Mouse (Mus musculus) midbrain, embryonic 16.5 days (tissue): ENCODE data around the gene Ikzf3. TPM values are rescaled to one million over a fixed set of nuclear protein-coding genes. Genes with fewer than 3 reads are reported as not detected.

ENCODE experiments used
- ATAC-seq: fragments of 200-750 bp; cut with Nextera tagmentation; 2 replicates; pipeline ENCODE4 v1.8.0; 2017; ENCODE audit warnings: moderate TSS enrichment
- H3K27ac ChIP-seq: fragments of 300-500 bp; sonication (generic); 2 replicates; pipeline ENCODE4 v1.5.1; 2014; ENCODE audit warnings: mild to moderate bottlenecking, low read length, mixed read lengths
- H3K27me3 ChIP-seq: fragments of 300-500 bp; sonication (generic); 2 replicates; pipeline ENCODE4 v1.6.1; 2014; ENCODE audit warnings: low read depth, low read length, mixed read lengths; ENCODE audit not compliant: control insufficient read depth, insufficient read depth
- H3K36me3 ChIP-seq: fragments of 300-500 bp; sonication (generic); 2 replicates; pipeline ENCODE4 v1.6.1; 2014; ENCODE audit warnings: mild to moderate bottlenecking, low read length, moderate library complexity, mixed read lengths; ENCODE audit not compliant: control insufficient read depth, insufficient read depth
- H3K4me1 ChIP-seq: fragments of 300-500 bp; sonication (generic); 2 replicates; pipeline ENCODE4 v1.6.1; 2014; ENCODE audit warnings: mild to moderate bottlenecking, low read length, mixed read lengths; ENCODE audit not compliant: control insufficient read depth, insufficient read depth
- H3K4me2 ChIP-seq: fragments of 300-500 bp; sonication (generic); 2 replicates; pipeline ENCODE4 v1.6.1; 2014; ENCODE audit warnings: mild to moderate bottlenecking, low read length, mixed read lengths
- H3K4me3 ChIP-seq: fragments of 300-500 bp; sonication (generic); 2 replicates; pipeline ENCODE4 v1.5.1; 2014; ENCODE audit warnings: low read depth, mild to moderate bottlenecking, low read length, moderate library complexity, mixed read lengths
- H3K9ac ChIP-seq: fragments of 300-500 bp; sonication (generic); 2 replicates; pipeline ENCODE4 v1.6.1; 2014; ENCODE audit warnings: low read depth, low read length, mixed read lengths
- H3K9me3 ChIP-seq: fragments of 300-500 bp; sonication (generic); replicated peaks from 2 replicates; pipeline ENCODE4 v1.6.1; 2014; ENCODE audit warnings: mild to moderate bottlenecking, low read length, mixed read lengths; ENCODE audit not compliant: control insufficient read depth, poor library complexity, severe bottlenecking
- WGBS: fragments of 180-500 bp; shearing (Covaris S2); extraction: QIAGEN DNeasy Blood & Tissue Kit; methylation state at CpG from one replicate; pipeline ENCODE4 v1.1.7; 2014; 5-methylcytosine and 5-hydroxymethylcytosine counted together
- polyA plus RNA-seq: library from polyadenylated mRNA; unstranded; fragments of >200 nt; fragmentation: Nextera tagmentation; extraction: Ambion mirVana; gene quantifications from 2 replicates; pipeline ENCODE4 v1.2.1, GENCODE M21; 2015

The Ikzf3 gene
- polyA plus RNA-seq, 1 experiment from 2014 or later, result not detected

DNA sequence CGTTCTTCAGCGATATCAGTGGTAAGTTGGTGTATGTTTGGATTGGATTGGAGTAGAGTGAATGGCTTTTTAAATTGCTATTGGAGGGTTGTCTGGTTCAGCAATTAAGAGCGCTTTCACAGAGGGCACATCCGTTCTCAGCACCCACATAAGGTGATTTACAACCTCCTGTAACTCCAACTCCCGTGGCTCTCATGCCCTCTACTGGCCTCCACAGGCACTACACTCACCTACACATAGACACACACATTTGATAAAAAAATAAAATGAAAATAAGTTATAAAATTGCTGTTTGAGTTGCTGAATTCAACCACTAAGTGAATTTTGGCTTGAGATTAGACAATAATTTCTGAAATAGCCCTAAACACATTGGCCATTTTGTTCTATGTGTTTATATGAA lies 5.5 kb downstream of the Ikzf3 start:
- WGBS, result 81% methylated on average over 5 of the region's 5 CpGs
- Histone ChIP-seq H3K27ac (no peak overlapping the region), H3K9me3 (no peaks in the 10 kb centered on the region), H3K36me3 (no peaks in the 10 kb centered on the region), H3K9ac (no peak overlapping the region), H3K27me3 (peaks cover 18% of the 10 kb centered on the region), H3K4me2 (no peak overlapping the region), H3K4me1 (peaks cover 1% of the 10 kb centered on the region; the same call in 1 of the 2 replicates), H3K4me3 (no peak overlapping the region)
- no peak for ATAC-seq

- no peaks in the 10 kb centered on the region for H3K4me1 ChIP-seq
- H3K9me3 ChIP-seq, result no peaks in the 10 kb centered on the region
- H3K27me3 ChIP-seq, result peaks cover 7% of the 10 kb centered on the region
- no peak overlapping the region for H3K4me3 ChIP-seq
- no peak overlapping the region for H3K9ac ChIP-seq
- ATAC-seq, result no peak
- H3K36me3 ChIP-seq, result no peaks in the 10 kb centered on the region
- no peak overlapping the region for H3K4me2 ChIP-seq
- no peak overlapping the region for H3K27ac ChIP-seq
These were observed 8.3 kb downstream of the Ikzf3 start for GRCm38 (mm10) chr11:98537480-98538034.

DNA sequence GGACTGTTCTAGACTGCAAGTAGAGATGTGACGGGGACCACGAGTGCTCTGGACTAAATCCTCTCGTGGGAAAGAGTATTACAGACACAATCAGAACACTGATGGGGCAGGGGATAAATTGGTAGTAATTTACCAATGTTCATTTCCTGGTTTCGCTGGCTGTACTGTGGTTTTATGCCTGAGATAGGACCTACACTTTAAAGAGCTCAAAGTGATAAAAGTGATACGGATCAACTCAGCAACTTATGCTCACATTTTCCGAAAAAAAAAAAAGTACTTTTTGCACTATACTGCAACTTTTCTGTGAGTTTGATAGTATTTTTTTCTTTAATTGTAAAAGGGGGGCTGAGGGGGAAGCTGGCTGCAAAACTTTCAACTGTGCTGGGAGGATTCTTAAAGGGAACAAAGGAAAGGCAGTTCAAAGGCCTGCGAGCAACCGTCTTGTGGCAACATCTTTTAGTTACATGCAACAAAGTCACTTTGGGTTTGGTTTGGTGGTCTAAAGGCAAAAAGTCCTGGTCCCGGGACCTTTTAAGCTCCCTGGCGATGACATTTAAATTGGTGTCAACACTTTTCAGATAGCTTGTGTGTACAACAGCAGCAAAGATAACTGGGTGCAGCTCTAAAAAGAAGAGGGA lies 18.9 kb downstream of the Ikzf3 start:
- Histone ChIP-seq H3K9ac (no peak overlapping the region), H3K27ac (no peak overlapping the region), H3K36me3 (no peaks in the 10 kb centered on the region), H3K9me3 (no peaks in the 10 kb centered on the region), H3K4me3 (no peak overlapping the region), H3K4me1 (no peaks in the 10 kb centered on the region), H3K4me2 (no peak overlapping the region), H3K27me3 (no peaks in the 10 kb centered on the region)
- 71% methylated on average over 10 of the region's 10 CpGs for WGBS
- ATAC-seq, result no peak

GRCm38 (mm10) chr11:98525140-98525539 lies 20.7 kb downstream of the Ikzf3 start:
- 63% methylated on average over 4 of the region's 4 CpGs for WGBS
- Histone ChIP-seq H3K4me1 (no peaks in the 10 kb centered on the region), H3K4me3 (no peak overlapping the region), H3K27ac (no peak overlapping the region), H3K4me2 (no peak overlapping the region), H3K27me3 (no peaks in the 10 kb centered on the region), H3K9ac (no peak overlapping the region), H3K9me3 (no peaks in the 10 kb centered on the region), H3K36me3 (no peaks in the 10 kb centered on the region)
- no peak for ATAC-seq

DNA sequence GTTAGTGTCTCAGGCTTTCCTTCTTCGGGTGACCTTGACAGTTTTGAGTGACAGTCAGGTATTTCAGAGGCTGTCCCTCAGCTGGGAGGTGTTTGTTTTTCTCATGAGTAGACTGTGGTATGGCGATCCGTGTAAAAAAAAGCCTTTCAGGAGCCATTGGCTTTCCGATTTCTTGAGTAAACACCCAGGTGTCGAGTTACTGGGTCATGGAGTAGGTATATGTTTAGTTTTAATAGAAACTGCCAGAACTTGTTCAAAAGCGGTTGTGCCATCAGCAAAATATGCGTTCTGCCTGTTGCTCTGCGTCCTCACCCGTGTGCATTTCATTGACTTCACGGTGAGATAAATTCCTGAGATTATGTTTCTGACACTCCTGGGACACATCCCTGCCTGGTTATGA lies 25.4 kb downstream of the Ikzf3 start:
- no peak for ATAC-seq
- no peaks in the 10 kb centered on the region for H3K27me3 ChIP-seq
- H3K27ac ChIP-seq, result no peak overlapping the region
- WGBS, result 64% methylated on average over 10 of the region's 10 CpGs
- H3K9ac ChIP-seq, result no peak overlapping the region
- no peak overlapping the region for H3K4me3 ChIP-seq
- H3K9me3 ChIP-seq, result no peaks in the 10 kb centered on the region
- H3K4me2 ChIP-seq, result no peak overlapping the region
- no peaks in the 10 kb centered on the region for H3K36me3 ChIP-seq
- H3K4me1 ChIP-seq, result no peaks in the 10 kb centered on the region

DNA sequence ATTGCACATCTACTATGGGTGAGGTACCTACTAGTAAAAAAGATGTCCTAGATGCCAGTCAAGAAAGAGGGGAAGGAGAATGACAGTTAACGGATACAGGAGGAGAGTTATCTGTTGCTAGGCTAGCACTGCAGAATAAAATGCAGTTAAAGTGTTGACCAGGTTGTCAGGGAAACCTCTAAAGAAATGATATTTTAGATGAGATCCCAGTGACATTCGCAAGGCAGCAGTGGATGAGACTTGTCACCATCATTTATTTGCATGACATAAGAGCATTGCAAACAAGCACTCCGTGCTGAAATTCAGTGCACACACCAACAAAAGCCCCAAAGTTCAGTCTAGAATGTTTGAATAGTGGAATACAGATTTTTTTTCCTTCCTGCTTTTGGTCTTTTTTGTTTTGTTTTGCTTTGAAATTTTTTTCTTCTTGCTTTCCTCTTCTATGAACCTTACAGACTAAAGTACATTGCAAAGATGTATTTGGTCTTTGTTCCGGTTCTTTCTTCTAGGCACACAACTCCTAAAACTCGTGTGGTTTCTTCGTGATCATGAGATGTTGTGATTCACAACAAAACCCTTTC lies 32.4 kb downstream of the Ikzf3 start:
- no peak for ATAC-seq
- Histone ChIP-seq H3K27me3 (no peaks in the 10 kb centered on the region), H3K36me3 (no peaks in the 10 kb centered on the region), H3K4me3 (no peak overlapping the region), H3K27ac (no peak overlapping the region), H3K4me1 (no peaks in the 10 kb centered on the region), H3K9me3 (no peaks in the 10 kb centered on the region), H3K9ac (no peak overlapping the region), H3K4me2 (no peak overlapping the region)
- WGBS, result 40% methylated on average over 6 of the region's 6 CpGs

- WGBS, result 93% methylated on average over 13 of the region's 13 CpGs
- no peak for ATAC-seq
- Histone ChIP-seq H3K4me3 (no peak overlapping the region), H3K27ac (no peak overlapping the region), H3K36me3 (no peaks in the 10 kb centered on the region), H3K9me3 (no peaks in the 10 kb centered on the region), H3K27me3 (no peaks in the 10 kb centered on the region), H3K9ac (no peak overlapping the region), H3K4me1 (no peaks in the 10 kb centered on the region), H3K4me2 (no peak overlapping the region)
These were observed 33.0 kb downstream of the Ikzf3 start for GRCm38 (mm10) chr11:98512881-98513280.

DNA sequence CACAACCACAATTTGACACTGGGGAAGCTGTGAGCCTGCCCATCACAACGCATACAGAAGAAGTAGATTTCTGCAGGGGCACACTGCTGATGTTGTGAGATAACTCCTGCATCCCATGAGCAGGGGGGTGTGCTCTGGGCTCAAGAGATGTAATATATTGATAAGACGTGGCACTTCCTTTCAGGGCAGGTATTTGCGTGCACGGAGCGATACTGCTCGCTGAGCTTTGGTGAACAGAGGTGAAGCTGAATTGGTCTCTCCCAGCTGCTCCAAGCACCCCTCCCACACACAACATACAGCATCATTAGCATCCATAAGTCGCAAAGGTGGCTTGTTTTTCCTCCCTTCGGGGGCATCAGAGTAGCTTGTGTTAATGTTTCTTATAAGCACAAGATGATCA lies 35.7 kb downstream of the Ikzf3 start:
- H3K4me1 ChIP-seq, result no peaks in the 10 kb centered on the region
- no peak overlapping the region for H3K9ac ChIP-seq
- no peak overlapping the region for H3K4me2 ChIP-seq
- no peak overlapping the region for H3K27ac ChIP-seq
- WGBS, result 86% methylated on average over 8 of the region's 8 CpGs
- no peaks in the 10 kb centered on the region for H3K36me3 ChIP-seq
- no peaks in the 10 kb centered on the region for H3K9me3 ChIP-seq
- H3K4me3 ChIP-seq, result no peak overlapping the region
- H3K27me3 ChIP-seq, result no peaks in the 10 kb centered on the region
- no peak for ATAC-seq

DNA sequence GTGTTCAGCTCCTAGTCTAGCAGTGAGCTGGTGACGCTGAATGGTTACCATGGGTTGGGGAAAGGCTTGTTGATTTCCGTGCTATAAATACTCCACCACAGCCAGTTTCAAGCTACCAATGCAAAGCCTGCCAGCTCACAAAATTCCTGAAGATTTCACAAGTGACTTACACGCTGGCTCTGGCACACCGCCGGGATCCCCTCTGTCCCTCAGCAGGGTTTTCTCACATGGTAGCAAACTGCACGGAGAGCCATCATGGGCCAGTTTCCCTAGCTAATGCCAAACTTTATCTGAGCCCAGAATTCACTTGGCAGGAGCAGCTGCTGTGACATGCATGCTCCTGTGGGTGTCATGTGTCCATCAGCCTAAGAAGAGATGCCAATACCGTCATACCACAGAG lies 36.4 kb downstream of the Ikzf3 start:
- H3K27ac ChIP-seq, result no peak overlapping the region
- H3K4me3 ChIP-seq, result no peak overlapping the region
- no peaks in the 10 kb centered on the region for H3K36me3 ChIP-seq
- 77% methylated on average over 7 of the region's 7 CpGs for WGBS
- no peak overlapping the region for H3K4me2 ChIP-seq
- no peak for ATAC-seq
- no peaks in the 10 kb centered on the region for H3K4me1 ChIP-seq
- no peak overlapping the region for H3K9ac ChIP-seq
- H3K27me3 ChIP-seq, result no peaks in the 10 kb centered on the region
- H3K9me3 ChIP-seq, result no peaks in the 10 kb centered on the region
